Mouse (Mus musculus) layer of hippocampus, postnatal 14 days (tissue): ENCODE data around the gene Stat3. TPM values are rescaled to one million over a fixed set of nuclear protein-coding genes. Genes with fewer than 3 reads are reported as not detected.
A peak's percentile ranks its signal among the peaks of the same experiment; 100 is the strongest.

Experiments
- DNase-seq, 2 experiments: peaks; one replicate each; pipeline ENCODE4 v3.0.0; 2021 to 2022; ENCODE audit warnings: low spot score in 2 of 2, mixed read lengths in 1 of 2
- total RNA-seq, 2 experiments: library from RNA; stranded (reverse); gene quantifications; 2 replicates each; pipeline ENCODE4 v1.2.3; 2021

Gene Stat3
- total RNA-seq, 2 experiments from 2014 or later: 34.9 to 36.4 TPM

DNA sequence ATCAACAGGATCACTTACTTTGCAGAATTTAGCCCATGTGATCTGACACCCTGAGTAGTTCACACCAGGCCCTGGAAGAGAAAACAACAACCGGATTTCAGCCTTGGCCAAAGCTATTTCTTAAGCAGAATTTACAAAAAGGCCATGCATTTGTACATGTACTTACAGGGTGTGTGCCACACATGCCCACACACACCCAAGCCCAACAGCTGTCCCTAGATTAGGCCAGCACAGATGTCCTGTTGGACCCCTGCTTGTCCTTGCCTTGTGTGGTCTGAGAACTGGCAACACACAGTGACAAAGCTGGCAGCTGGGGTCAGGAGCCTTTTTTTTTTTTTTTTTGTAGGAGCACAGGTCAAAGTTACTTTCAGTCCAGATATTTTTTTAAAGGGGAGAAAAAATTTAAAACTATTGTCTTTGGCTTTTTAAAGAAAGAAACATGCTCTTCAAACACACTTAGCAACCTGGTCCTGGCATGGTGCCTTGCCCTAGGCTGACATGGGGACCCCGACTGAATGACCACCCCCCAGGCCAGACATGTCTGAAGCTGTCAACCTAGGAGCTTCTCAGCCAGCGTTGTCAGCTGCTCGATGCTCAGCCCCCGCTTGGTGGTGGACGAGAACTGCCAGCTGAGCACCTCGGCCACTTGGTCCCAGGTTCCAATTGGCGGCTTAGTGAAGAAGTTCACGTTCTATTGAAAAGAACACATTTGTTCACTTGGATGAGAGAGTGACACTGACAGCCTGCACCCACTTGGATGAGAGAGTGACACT is 45.0 kb downstream of the Stat3 start:
- DNase-seq: peak in 1 of 2 experiments; percentile 26

- DNase-seq: peak; percentile 90 to 93
These were observed 45.9 kb downstream of the Stat3 start for GRCm38 (mm10) chr11:100893482-100893881.

- DNase-seq: no peak
These were observed 46.9 kb downstream of the Stat3 start for GRCm38 (mm10) chr11:100892435-100892834.

DNA sequence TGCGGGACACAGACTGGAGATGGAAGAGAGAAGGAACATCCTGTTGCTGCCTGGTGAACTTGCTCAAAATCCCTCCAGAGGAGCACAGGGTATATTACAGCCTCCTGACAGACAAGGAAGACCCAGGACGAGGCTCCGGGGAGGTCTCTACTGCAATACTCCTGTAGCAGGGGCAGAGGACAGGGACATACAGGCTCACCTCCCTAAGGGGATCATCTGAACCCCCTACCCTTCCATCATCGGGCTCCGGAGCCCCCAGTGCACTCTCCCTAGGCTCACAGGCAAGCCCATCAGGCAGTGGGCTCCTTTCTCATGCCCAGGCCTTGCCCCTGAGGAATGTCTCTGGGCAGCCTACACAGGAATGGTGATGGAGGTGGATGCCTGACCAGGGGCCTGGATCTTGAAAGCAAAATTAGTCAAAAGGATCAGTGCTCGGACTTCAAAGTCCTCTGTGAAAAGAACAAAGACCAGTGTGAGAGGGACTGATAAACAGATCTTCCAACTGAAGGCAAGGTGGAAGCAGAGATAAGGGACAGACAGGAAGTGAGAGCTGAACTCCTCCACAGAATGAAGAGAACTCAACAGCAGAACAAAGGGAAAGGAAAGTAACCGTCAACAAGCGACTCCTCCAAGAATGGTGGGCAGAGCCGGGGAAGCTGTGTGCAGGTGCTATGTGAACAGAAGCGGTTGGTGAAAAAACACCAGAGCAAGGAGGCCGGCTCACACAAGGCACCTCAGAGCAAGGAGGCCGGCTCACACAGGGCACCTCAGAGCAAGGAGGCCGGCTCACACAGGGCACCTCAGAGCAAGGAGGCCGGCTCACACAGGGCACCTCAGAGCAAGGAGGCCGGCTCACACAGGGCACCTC is 47.9 kb downstream of the Stat3 start:
- DNase-seq: no peak

DNA sequence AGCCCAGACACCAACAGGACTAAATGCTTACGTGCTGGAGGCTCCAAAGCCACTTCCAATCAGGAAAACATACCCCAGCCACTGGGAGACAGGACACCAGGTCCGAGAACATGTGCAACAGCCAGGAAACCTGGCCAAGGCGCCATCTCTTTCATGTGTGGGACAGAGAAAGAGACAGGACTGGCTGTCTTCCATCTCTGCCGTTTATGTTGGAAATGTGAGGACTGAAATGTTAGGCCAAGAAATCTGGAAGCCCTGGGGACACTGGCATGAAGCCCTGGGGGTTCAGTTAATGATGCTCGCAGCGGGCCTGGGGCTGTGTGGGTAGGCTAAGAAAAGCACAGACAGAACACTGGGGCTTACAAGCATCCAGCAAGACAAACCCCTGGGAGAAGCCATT is 48.9 kb downstream of the Stat3 start:
- peak in 1 of 2 experiments; percentile 31 for DNase-seq

DNA sequence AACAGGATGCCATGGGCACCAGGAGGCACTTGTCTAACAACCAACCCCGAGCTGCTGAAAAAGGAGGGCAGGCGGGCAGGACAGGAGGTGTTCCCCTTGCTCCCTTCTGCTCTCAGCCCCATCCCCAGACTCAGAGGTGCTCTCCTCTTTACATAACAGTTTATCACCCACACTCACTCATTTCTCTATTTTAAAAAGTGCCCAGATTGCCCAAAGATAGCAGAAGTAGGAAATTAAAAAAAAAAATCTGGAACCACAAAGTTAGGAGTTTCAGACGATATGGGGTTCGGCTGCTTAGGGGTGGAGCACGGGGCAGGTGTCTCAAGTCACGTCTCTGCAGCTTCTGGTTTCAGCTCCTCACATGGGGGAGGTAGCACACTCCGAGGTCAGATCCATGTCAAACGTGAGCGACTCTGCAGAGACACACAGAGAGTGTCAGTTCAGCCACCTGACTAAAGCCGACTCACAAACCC is 51.0 kb downstream of the Stat3 start:
- no peak for DNase-seq

- DNase-seq: no peak
These were observed 51.6 kb downstream of the Stat3 start for GRCm38 (mm10) chr11:100887764-100888163.

DNA sequence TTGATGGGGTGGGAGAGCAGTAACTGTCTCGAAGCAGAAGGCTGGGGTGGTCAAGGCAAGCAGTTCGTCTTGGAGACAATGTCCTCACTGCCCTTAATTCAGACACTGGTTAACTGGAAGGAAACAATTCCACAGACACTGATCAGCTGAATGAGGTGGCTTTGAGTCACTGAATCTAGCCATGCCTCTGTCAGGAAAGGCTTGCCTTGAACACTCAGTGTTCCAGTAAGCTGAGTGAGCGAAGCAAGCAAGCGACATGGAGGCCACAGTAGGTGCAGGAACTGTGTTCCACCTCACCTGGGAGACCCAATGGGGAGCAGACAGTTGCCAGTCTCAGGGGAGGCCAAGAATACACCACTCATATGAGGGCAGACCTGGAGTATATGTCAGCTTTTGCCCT is 52.1 kb downstream of the Stat3 start:
- no peak for DNase-seq

DNA sequence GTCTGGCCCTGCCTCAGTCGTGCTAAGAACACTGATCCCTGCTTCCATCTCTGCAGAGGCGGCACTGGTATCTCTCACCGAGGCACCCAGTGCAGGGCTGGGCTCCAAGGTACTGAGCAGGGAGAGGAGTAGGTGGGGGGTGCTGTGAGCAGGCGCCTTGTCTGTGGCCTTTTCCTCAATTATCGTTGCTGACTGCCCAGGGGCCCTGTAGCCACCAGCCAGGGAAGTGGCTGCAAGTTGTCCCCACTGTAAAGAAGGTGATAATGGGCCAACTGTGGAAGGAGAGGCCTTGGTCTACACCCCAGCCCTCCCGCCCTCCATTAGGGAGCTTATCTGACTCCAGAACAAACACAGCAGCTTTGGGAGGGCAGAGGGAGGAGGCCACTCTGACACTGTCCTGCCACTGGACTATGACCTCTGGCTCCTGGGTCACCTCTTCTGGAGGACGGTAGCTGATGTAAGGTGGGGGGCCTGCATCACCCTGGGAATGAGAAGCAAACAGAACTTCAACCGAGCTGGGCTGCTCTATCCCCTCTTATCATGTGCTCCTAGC is 53.1 kb downstream of the Stat3 start:
- DNase-seq: no peak

GRCm38 (mm10) chr11:100885472-100885871 is 53.9 kb downstream of the Stat3 start:
- DNase-seq: no peak

- no peak for DNase-seq
These were observed 55.7 kb downstream of the Stat3 start for GRCm38 (mm10) chr11:100883640-100884039.

DNA sequence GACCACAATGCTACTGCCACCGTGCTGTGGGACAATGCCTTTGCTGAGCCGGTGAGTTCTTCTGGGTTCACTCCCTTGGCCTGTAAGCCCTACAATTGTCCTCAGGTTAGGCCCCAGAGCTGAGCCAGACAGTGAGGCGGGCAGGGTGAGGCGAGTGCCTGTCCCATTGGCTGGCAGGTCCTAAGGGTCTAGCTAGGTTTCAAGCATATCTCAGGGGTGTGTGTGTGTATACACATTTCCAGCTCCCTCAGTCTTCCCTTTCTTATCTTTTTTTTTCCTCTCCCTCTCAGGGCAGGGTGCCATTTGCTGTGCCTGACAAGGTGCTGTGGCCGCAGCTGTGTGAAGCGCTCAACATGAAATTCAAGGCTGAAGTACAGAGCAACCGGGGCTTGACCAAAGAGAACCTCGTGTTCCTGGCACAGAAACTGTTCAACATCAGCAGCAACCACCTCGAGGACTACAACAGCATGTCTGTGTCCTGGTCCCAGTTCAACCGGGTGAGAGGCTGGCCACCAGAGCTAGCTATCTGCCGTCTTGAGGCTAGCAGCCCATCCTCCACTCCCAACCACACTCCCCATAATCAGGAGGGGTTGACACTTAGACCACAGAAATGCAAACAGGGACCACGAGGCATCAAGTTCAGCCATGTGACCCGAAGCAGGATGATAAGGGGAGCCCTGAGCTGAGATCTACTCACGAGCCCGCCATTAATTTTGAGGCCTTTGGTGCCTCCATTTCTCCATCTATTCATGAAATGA is 59.8 kb downstream of the Stat3 start:
- DNase-seq: no peak

DNA sequence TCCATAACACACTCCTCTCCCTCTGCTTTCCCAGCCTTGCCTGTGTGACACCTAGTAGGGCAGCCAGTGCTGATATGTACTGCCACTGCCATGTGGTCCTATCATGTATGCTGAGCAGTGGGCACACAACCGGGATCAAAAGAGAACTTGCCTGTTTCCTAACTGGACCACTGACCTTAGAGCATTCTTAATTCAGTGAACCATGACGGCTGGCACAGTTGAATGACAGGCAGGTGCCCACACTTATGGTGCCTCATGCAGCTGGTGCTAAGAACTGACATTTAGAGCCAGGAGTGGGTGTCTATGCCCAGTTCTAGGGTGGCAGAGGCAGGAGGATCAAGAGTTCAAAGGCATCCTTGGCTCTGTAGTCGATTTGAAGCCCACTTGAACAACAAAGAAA is 63.6 kb downstream of the Stat3 start:
- no peak for DNase-seq

DNA sequence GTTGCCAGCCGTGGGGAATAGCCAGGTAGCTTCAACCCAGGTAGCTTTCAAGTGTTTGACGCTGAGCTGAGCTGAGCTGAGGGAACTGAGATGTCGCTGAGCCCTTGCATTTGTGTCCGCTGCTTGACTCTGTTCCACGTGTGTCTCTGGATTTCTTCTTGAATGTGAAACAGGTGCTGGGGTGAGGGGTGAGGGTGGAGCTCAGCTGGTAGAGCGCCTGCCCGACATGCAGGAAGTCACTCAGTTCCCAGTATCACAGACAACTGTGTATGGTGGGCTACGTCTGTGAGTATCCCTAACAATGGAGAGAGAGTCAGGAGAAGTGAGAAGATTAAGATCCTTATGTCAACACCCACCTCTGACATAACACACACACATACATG is 68.4 kb downstream of the Stat3 start:
- no peak for DNase-seq

DNA sequence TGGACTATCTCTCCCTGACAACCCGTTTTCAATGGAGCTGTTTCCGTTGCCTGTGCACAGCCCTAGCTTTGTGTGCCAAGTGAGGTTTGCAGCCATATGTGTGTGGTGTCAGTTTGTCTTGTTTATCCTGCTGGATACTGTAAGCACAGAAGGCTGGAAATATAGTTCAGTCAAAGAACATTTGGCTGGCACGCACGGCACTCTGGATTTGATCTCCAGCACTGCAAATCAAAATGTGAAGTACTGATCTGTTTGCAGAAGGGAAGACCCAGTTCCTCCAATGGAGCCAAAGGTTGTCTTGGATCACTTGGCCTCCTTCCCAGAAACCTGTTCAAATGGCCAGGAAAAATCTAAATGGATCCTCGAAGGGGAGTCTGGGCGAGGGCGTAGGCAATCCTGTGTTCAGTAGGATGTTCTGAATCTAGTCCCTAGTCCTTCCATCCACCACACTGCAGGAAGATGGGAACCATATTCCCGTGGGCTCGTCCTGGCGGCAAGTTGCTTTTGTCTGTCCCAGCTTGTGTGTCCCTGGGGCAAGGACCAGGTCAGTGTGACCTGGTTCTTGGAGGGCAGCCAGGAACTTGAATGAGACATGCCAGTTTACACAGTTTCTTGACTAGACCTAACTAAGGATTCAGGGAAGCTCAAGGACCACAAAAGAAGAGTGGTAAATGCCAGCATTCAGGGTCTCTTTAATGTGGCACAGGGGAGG is 68.9 kb downstream of the Stat3 start:
- peak in 1 of 2 experiments; percentile 82 for DNase-seq

DNA sequence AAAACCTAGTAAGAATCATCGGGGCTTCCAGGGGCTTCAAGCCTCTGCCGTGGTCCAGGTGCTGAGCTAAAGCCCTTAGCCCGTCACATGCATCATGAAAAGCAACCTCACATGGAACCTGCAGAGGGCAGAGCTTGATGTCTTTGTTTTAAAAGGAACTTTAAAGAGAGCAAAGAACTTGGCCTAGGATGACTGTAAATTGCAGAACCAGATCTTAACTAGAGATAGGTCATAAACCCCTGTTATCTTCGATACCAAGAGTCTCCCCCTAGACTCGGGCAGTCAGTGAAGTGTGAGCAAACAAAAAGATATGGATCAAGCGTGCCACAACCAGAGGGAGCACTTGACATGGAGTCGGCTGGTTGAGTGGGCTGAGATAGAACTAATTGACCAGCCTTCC is 73.7 kb downstream of the Stat3 start:
- DNase-seq: no peak

- no peak for DNase-seq
These were observed 76.2 kb downstream of the Stat3 start for GRCm38 (mm10) chr11:100863141-100863540.

GRCm38 (mm10) chr11:100861836-100862235 is 77.5 kb downstream of the Stat3 start:
- no peak for DNase-seq

DNA sequence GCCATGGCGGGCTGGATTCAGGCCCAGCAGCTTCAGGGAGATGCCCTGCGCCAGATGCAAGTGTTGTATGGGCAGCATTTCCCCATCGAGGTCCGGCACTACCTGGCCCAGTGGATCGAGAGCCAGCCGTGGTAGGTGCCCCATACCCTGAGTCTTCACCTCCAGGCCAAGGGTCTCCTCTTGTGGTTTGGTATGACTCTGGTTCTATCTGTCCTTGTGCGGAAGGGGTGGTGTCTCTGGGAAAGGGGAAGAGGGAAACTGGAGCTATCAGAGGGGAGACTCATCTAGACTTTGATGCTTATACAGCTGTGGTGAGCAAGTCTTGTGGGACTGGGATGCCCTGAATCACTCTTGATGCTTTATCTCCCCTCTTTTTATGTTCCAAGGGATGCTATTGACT is 78.0 kb downstream of the Stat3 start:
- no peak for DNase-seq

GRCm38 (mm10) chr11:100860198-100861048 is 78.9 kb downstream of the Stat3 start:
- peak; percentile 26 to 44 for DNase-seq
